Mouse (Mus musculus): Measurements from ENCODE around the gene Mterf2.

The Mterf2 gene

GRCm38 (mm10) chr10:85127395-85128287, at the start of gene Mterf2:
TSS of gene Mterf2 (minus strand) at chr10:85128027.
- DNase-seq (ENCODE audit: low spot score) = peak; percentile 83

- DNase-seq (ENCODE audit: low spot score) = no peak
Observed at GRCm38 (mm10) chr10:85176640-85177039, 48.8 kb upstream of the Mterf2 start.

- no peak for DNase-seq (ENCODE audit: low spot score)
Observed at GRCm38 (mm10) chr10:85165306-85165705, 37.5 kb upstream of the Mterf2 start.

GRCm38 (mm10) chr10:85164791-85165190, 37.0 kb upstream of the Mterf2 start:
- no peak for DNase-seq (ENCODE audit: low spot score)

GRCm38 (mm10) chr10:85161745-85162351, 34.0 kb upstream of the Mterf2 start:
- no peak for DNase-seq (ENCODE audit: low spot score)

- DNase-seq (ENCODE audit: low spot score) = no peak
Observed at GRCm38 (mm10) chr10:85159989-85160619, 32.3 kb upstream of the Mterf2 start.

GRCm38 (mm10) chr10:85157451-85157850, 29.6 kb upstream of the Mterf2 start:
- DNase-seq (ENCODE audit: low spot score) = no peak

GRCm38 (mm10) chr10:85154195-85154594, 26.4 kb upstream of the Mterf2 start:
- DNase-seq (ENCODE audit: low spot score) = peak; percentile 33

- DNase-seq (ENCODE audit: low spot score) = no peak
Observed at GRCm38 (mm10) chr10:85149226-85149625, 21.4 kb upstream of the Mterf2 start.

- DNase-seq (ENCODE audit: low spot score) = no peak
Observed at GRCm38 (mm10) chr10:85146282-85146681, 18.5 kb upstream of the Mterf2 start.

GRCm38 (mm10) chr10:85141465-85141864, 13.6 kb upstream of the Mterf2 start:
- no peak for DNase-seq (ENCODE audit: low spot score)

GRCm38 (mm10) chr10:85136573-85136972, 8.7 kb upstream of the Mterf2 start:
- DNase-seq (ENCODE audit: low spot score) = no peak

GRCm38 (mm10) chr10:85128453-85128852, 626 bp upstream of the Mterf2 start:
- peak; percentile 24 for DNase-seq (ENCODE audit: low spot score)

- no peak for DNase-seq (ENCODE audit: low spot score)
Observed at GRCm38 (mm10) chr10:85125184-85125583, 2.6 kb downstream of the Mterf2 start.

GRCm38 (mm10) chr10:85114409-85114808, 13.4 kb downstream of the Mterf2 start:
- no peak for DNase-seq (ENCODE audit: low spot score)

- DNase-seq (ENCODE audit: low spot score) = peak; percentile 30
Observed at GRCm38 (mm10) chr10:85103085-85103885, 24.5 kb downstream of the Mterf2 start.

GRCm38 (mm10) chr10:85102247-85103084, 25.4 kb downstream of the Mterf2 start, which contains the start of the genes Fhl4 and Tmem263:
TSS of gene Fhl4 (minus strand) at chr10:85102495.
TSS of gene Tmem263 (plus strand) at chr10:85102627.
- peak; percentile 88 for DNase-seq (ENCODE audit: low spot score)

GRCm38 (mm10) chr10:85101841-85102240, 26.0 kb downstream of the Mterf2 start:
- DNase-seq (ENCODE audit: low spot score) = no peak

- DNase-seq (ENCODE audit: low spot score) = no peak
Observed at GRCm38 (mm10) chr10:85071605-85072152, 56.1 kb downstream of the Mterf2 start.

Data from ovary, postnatal 36 days (tissue).